24 mouse cellular contexts compared by ENCODE assay signal in the genomic region with DNA sequence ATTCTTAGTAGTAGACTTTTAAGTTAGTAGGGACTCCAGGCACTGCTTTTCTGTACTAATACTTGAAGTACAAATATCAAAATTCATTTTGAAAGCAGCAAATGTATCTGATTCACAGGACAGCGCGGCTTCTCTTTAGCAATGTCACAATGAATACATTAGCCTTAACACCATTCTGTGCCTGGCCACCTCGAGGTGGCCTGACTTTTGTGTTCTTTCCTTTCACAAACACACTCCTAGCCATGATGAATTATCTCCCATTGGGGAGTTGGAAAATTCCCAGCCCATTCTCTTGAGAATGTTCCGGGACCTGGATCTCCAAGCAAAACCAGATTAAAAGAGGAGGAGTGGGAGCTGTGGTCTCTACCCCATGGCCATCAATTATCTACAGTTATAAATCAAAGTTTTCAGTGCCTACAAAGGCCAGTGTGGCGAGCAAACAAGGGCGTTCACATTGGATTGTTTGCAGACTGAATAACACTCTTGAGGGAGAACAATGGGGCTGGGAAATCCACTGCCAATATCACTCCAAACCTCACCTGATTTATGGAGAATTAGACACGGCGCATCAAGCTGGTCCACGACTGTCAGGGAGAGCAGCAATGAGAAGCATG.
DNase-seq lines count a peak whose midpoint lies in the region; ATAC-seq and TF ChIP-seq lines count a peak whose summit lies in the region.
"Had no signal": no experiment of that assay in that cellular context is flagged by ENCODE, and none has a peak within 500 bp of the region (broad histone marks: within the 10 kb centered on the region; RNA-seq: fewer than 3 reads in every experiment).

No protein-coding gene starts in this region.

- H3K4me3 ChIP-seq in hindbrain, embryonic 11.5 days (ENCODE audit: low read depth, low read length) = no peak overlapping the region
- H3K4me3 ChIP-seq in hindbrain, embryonic 16.5 days (ENCODE audit: low read length) = no peak overlapping the region
- no peak overlapping the region for H3K4me3 ChIP-seq in neural tube, embryonic 15.5 days (replicated peaks)
- no peak overlapping the region for H3K4me3 ChIP-seq in hindbrain, embryonic 13.5 days
- H3K4me3 ChIP-seq in stomach, postnatal 0 days (ENCODE audit: low read depth, low read length) = no peak overlapping the region
- H3K4me3 ChIP-seq in midbrain, embryonic 11.5 days (ENCODE audit: low read depth, low read length) = no peak overlapping the region
- H3K4me3 ChIP-seq: forebrain, embryonic 15.5 days; intestine, embryonic 15.5 days; layer of hippocampus, adult 2 months; limb, embryonic 10.5 days; liver, embryonic 15.5 days; lung, embryonic 15.5 days had no signal

- H3K9ac ChIP-seq in hindbrain, embryonic 11.5 days (ENCODE audit: low read depth, low read length) = no peak overlapping the region
- no peak overlapping the region for H3K9ac ChIP-seq in hindbrain, embryonic 16.5 days (ENCODE audit: low read depth, low read length)
- H3K9ac ChIP-seq in neural tube, embryonic 15.5 days (replicated peaks) = no peak overlapping the region
- no peak overlapping the region for H3K9ac ChIP-seq in hindbrain, embryonic 13.5 days
- H3K9ac ChIP-seq in stomach, postnatal 0 days (ENCODE audit: low read length) = no peak overlapping the region
- H3K9ac ChIP-seq in midbrain, embryonic 11.5 days (ENCODE audit: low read length) = no peak overlapping the region
- H3K9ac ChIP-seq: forebrain, embryonic 15.5 days; intestine, embryonic 15.5 days; liver, embryonic 15.5 days; lung, embryonic 15.5 days had no signal

- WGBS in hindbrain, embryonic 11.5 days = 43% methylated on average over 9 of the region's 9 CpGs
- 38% methylated on average over 9 of the region's 9 CpGs for WGBS in hindbrain, embryonic 16.5 days
- WGBS in neural tube, embryonic 15.5 days = 16% methylated on average over 9 of the region's 9 CpGs
- WGBS in hindbrain, embryonic 13.5 days = 29% methylated on average over 9 of the region's 9 CpGs
- WGBS in stomach, postnatal 0 days = 42% methylated on average over 9 of the region's 9 CpGs
- WGBS in midbrain, embryonic 11.5 days = 78% methylated on average over 9 of the region's 9 CpGs

- no peaks in the 10 kb centered on the region for H3K27me3 ChIP-seq in hindbrain, embryonic 11.5 days (ENCODE audit: control insufficient read depth, insufficient read depth, low read length)
- no peaks in the 10 kb centered on the region for H3K27me3 ChIP-seq in hindbrain, embryonic 16.5 days (replicated peaks; ENCODE audit: control insufficient read depth, insufficient read depth, low read length)
- no peaks in the 10 kb centered on the region for H3K27me3 ChIP-seq in neural tube, embryonic 15.5 days (replicated peaks)
- no peaks in the 10 kb centered on the region for H3K27me3 ChIP-seq in hindbrain, embryonic 13.5 days
- H3K27me3 ChIP-seq in stomach, postnatal 0 days (ENCODE audit: control insufficient read depth, insufficient read depth, low read length) = no peaks in the 10 kb centered on the region
- no peaks in the 10 kb centered on the region for H3K27me3 ChIP-seq in midbrain, embryonic 11.5 days (ENCODE audit: control insufficient read depth, insufficient read depth, low read length)
- H3K27me3 ChIP-seq: forebrain, embryonic 15.5 days; intestine, embryonic 15.5 days; liver, embryonic 15.5 days; lung, embryonic 15.5 days had no signal

- no peaks in the 10 kb centered on the region for H3K9me3 ChIP-seq in hindbrain, embryonic 11.5 days (ENCODE audit: control insufficient read depth, low read length)
- no peaks in the 10 kb centered on the region for H3K9me3 ChIP-seq in hindbrain, embryonic 16.5 days (ENCODE audit: control insufficient read depth, low read length)
- H3K9me3 ChIP-seq in neural tube, embryonic 15.5 days (replicated peaks) = no peaks in the 10 kb centered on the region
- H3K9me3 ChIP-seq in hindbrain, embryonic 13.5 days = no peaks in the 10 kb centered on the region
- H3K9me3 ChIP-seq in stomach, postnatal 0 days (ENCODE audit: control insufficient read depth, low read length) = no peaks in the 10 kb centered on the region
- no peaks in the 10 kb centered on the region for H3K9me3 ChIP-seq in midbrain, embryonic 11.5 days (ENCODE audit: control insufficient read depth, low read length)
- H3K9me3 ChIP-seq: forebrain, embryonic 15.5 days; intestine, embryonic 15.5 days; limb, embryonic 10.5 days; liver, embryonic 15.5 days; lung, embryonic 15.5 days had no signal

- no peak for TF ChIP-seq EP300 in stomach, postnatal 0 days (optimal IDR thresholded peaks at IDR 0.05)

- H3K4me2 ChIP-seq in hindbrain, embryonic 11.5 days (replicated peaks; ENCODE audit: low read depth, low read length) = no peak overlapping the region
- no peak overlapping the region for H3K4me2 ChIP-seq in hindbrain, embryonic 16.5 days (ENCODE audit: low read length)
- H3K4me2 ChIP-seq in neural tube, embryonic 15.5 days = no peak overlapping the region
- H3K4me2 ChIP-seq in hindbrain, embryonic 13.5 days = no peak overlapping the region
- no peak overlapping the region for H3K4me2 ChIP-seq in stomach, postnatal 0 days (replicated peaks; ENCODE audit: low read depth)
- H3K4me2 ChIP-seq in midbrain, embryonic 11.5 days = no peak overlapping the region
- H3K4me2 ChIP-seq: forebrain, embryonic 15.5 days; heart, embryonic 11.5 days; intestine, embryonic 15.5 days; liver, embryonic 15.5 days; lung, embryonic 15.5 days had no signal

- H3K36me3 ChIP-seq in hindbrain, embryonic 11.5 days (ENCODE audit: control insufficient read depth, insufficient read depth, low read length) = no peaks in the 10 kb centered on the region
- H3K36me3 ChIP-seq in hindbrain, embryonic 16.5 days (ENCODE audit: control insufficient read depth, insufficient read depth, low read length) = no peaks in the 10 kb centered on the region
- no peaks in the 10 kb centered on the region for H3K36me3 ChIP-seq in neural tube, embryonic 15.5 days
- no peaks in the 10 kb centered on the region for H3K36me3 ChIP-seq in hindbrain, embryonic 13.5 days
- H3K36me3 ChIP-seq in stomach, postnatal 0 days (ENCODE audit: control insufficient read depth, insufficient read depth, low read length) = no peaks in the 10 kb centered on the region
- H3K36me3 ChIP-seq in midbrain, embryonic 11.5 days (ENCODE audit: control insufficient read depth, insufficient read depth, low read length) = no peaks in the 10 kb centered on the region
- H3K36me3 ChIP-seq: forebrain, embryonic 15.5 days; intestine, embryonic 15.5 days; limb, embryonic 10.5 days; liver, embryonic 15.5 days; lung, embryonic 15.5 days had no signal

- no peak for TF ChIP-seq CTCF in stomach, postnatal 0 days (IDR thresholded peaks at IDR 0.05; ENCODE audit: low read depth)

- peak; percentile 89 for ATAC-seq in hindbrain, embryonic 11.5 days (ENCODE audit: low FRiP score)
- no peak for ATAC-seq in hindbrain, embryonic 16.5 days
- no peak for ATAC-seq in neural tube, embryonic 15.5 days (ENCODE audit: low FRiP score)
- ATAC-seq in hindbrain, embryonic 13.5 days (ENCODE audit: low FRiP score) = peak; percentile 36
- no peak; the same call in 1 of the 2 replicates for ATAC-seq in stomach, postnatal 0 days (ENCODE audit: low FRiP score, low TSS enrichment)
- no peak for ATAC-seq in midbrain, embryonic 11.5 days (ENCODE audit: low FRiP score)
- no peak for ATAC-seq in monocyte, adult 5-6 weeks (replicated peaks; ENCODE audit: insufficient number of reproducible peaks, low FRiP score, low TSS enrichment, poor library complexity, severe bottlenecking)
- ATAC-seq: forebrain, embryonic 15.5 days; intestine, embryonic 15.5 days; midbrain, embryonic 16.5 days had no signal

- DNase-seq in hindbrain, embryonic 11.5 days (ENCODE audit: low spot score) = peak; percentile 36
- DNase-seq in neural tube, embryonic 10.5 days (ENCODE audit: extremely low spot score, low spot score) = peak; percentile 52
- peak; percentile 19 for DNase-seq in stomach, postnatal 0 days (ENCODE audit: low spot score)
- DNase-seq in midbrain, embryonic 11.5 days (ENCODE audit: low spot score, missing footprints) = no peak
- DNase-seq: adrenal gland, postnatal 14 days; cerebellum, adult 8-10 months; gastrocnemius, postnatal 14 days; heart, adult 11 months; kidney, postnatal 14 days; liver; lung, postnatal 4 days; right cerebral cortex, postnatal 14 days had no signal

- H3K27ac ChIP-seq in hindbrain, embryonic 11.5 days (ENCODE audit: low read depth, low read length) = 0 out of 2 replicates have a peak overlapping the region, but pooled peaks have one; percentile 21
- H3K27ac ChIP-seq in hindbrain, embryonic 16.5 days (ENCODE audit: low read depth, low read length) = no peak overlapping the region
- H3K27ac ChIP-seq in neural tube, embryonic 15.5 days (replicated peaks) = no peak overlapping the region
- no peak overlapping the region for H3K27ac ChIP-seq in hindbrain, embryonic 13.5 days
- H3K27ac ChIP-seq in stomach, postnatal 0 days (replicated peaks) = no peak overlapping the region
- H3K27ac ChIP-seq in midbrain, embryonic 11.5 days (ENCODE audit: low read depth, low read length) = no peak overlapping the region
- H3K27ac ChIP-seq: forebrain, embryonic 15.5 days; intestine, embryonic 15.5 days; layer of hippocampus, adult 2 months; limb, embryonic 10.5 days; liver, embryonic 15.5 days; lung, embryonic 15.5 days had no signal

- H3K4me1 ChIP-seq in hindbrain, embryonic 11.5 days (replicated peaks; ENCODE audit: control insufficient read depth, insufficient read depth, low read length) = no peaks in the 10 kb centered on the region; the same call in 1 of the 2 replicates
- H3K4me1 ChIP-seq in hindbrain, embryonic 16.5 days (ENCODE audit: control insufficient read depth, insufficient read depth, low read depth, low read length) = peaks cover 9% of the 10 kb centered on the region
- H3K4me1 ChIP-seq in neural tube, embryonic 15.5 days = peaks cover 18% of the 10 kb centered on the region
- H3K4me1 ChIP-seq in hindbrain, embryonic 13.5 days (replicated peaks) = peaks cover 24% of the 10 kb centered on the region
- no peaks in the 10 kb centered on the region for H3K4me1 ChIP-seq in stomach, postnatal 0 days (replicated peaks; ENCODE audit: control insufficient read depth, insufficient read depth)
- H3K4me1 ChIP-seq in midbrain, embryonic 11.5 days (ENCODE audit: control insufficient read depth, insufficient read depth, low read length) = no peaks in the 10 kb centered on the region
- H3K4me1 ChIP-seq: forebrain, embryonic 15.5 days; liver, embryonic 15.5 days had no signal

Comparison
In these comparisons a context has a peak if more than half of its experiments do, and no peak if none do; other contexts are left out.
1. ATAC-seq: peak in hindbrain, embryonic 11.5 days (single experiment) and hindbrain, embryonic 13.5 days (single experiment); none in hindbrain, embryonic 16.5 days (single experiment), neural tube, embryonic 15.5 days (single experiment), stomach, postnatal 0 days (single experiment), midbrain, embryonic 11.5 days (single experiment) and monocyte, adult 5-6 weeks (single experiment).